In genomic region chr14:121694706-121695105, GRCm38 (mm10) we compare ENCODE assay signal across 27 mouse cellular contexts.
DNase-seq lines count a peak whose midpoint lies in the region; ATAC-seq and TF ChIP-seq lines count a peak whose summit lies in the region.
"Had no signal": no experiment of that assay in that cellular context is flagged by ENCODE, and none has a peak within 500 bp of the region (broad histone marks: within the 10 kb centered on the region; RNA-seq: fewer than 3 reads in every experiment).

No protein-coding gene starts in this region.

- no peaks in the 10 kb centered on the region for H3K9me3 ChIP-seq in heart, postnatal 0 days (replicated peaks; ENCODE audit: control insufficient read depth, low read length)
- no peaks in the 10 kb centered on the region for H3K9me3 ChIP-seq in embryonic facial prominence, embryonic 10.5 days
- H3K9me3 ChIP-seq: embryonic facial prominence, embryonic 12.5 days; embryonic facial prominence, embryonic 15.5 days; forebrain, embryonic 12.5 days; forebrain, embryonic 15.5 days; heart, embryonic 13.5 days had no signal

- no peak for ATAC-seq in heart, postnatal 0 days (ENCODE audit: insufficient read depth, low read depth)
- ATAC-seq: activated CD4-positive, CD25-positive, alpha-beta regulatory T cell, adult 4 months; CD4-positive, CD25-positive, alpha-beta regulatory T cell, adult 4 months; forebrain, embryonic 15.5 days; hindbrain, postnatal 0 days; inflammation-experienced regulatory T-cells, adult 6 months; intestine, embryonic 16.5 days had no signal

- H3K9ac ChIP-seq in heart, postnatal 0 days (replicated peaks; ENCODE audit: low read depth, low read length): no peak overlapping the region
- H3K9ac ChIP-seq: embryonic facial prominence, embryonic 12.5 days; embryonic facial prominence, embryonic 15.5 days; forebrain, embryonic 12.5 days; forebrain, embryonic 15.5 days; heart, embryonic 13.5 days; hindbrain, embryonic 14.5 days had no signal

- peak overlapping the region; percentile 52 for H3K4me2 ChIP-seq in heart, postnatal 0 days (ENCODE audit: low read depth, low read length)
- H3K4me2 ChIP-seq: embryonic facial prominence, embryonic 12.5 days; embryonic facial prominence, embryonic 15.5 days; forebrain, embryonic 12.5 days; forebrain, embryonic 15.5 days; heart, embryonic 13.5 days; hindbrain, embryonic 14.5 days had no signal

- TF ChIP-seq POLR2A in lung, adult 2 months (IDR thresholded peaks at IDR 0.05; ENCODE audit: borderline replicate concordance, extremely low read depth, low read depth, low read length): no peak
- no peak for TF ChIP-seq POLR2A in cortical plate, adult 2 months (IDR thresholded peaks at IDR 0.05; ENCODE audit: extremely low read depth, insufficient read depth, low read length)

- WGBS in heart, postnatal 0 days: 69% methylated on average over 3 of the region's 3 CpGs
- WGBS in lung, adult 2 months: 48% methylated on average over 3 of the region's 3 CpGs
- WGBS in embryonic facial prominence, embryonic 10.5 days: 98% methylated on average over 3 of the region's 3 CpGs

- TF ChIP-seq EP300 in heart, postnatal 0 days (IDR thresholded peaks at IDR 0.05; ENCODE audit: low read depth): no peak

- no peaks in the 10 kb centered on the region for H3K36me3 ChIP-seq in heart, postnatal 0 days (replicated peaks; ENCODE audit: control insufficient read depth, insufficient read depth, low read length)
- no peaks in the 10 kb centered on the region for H3K36me3 ChIP-seq in embryonic facial prominence, embryonic 10.5 days (replicated peaks)
- H3K36me3 ChIP-seq: embryonic facial prominence, embryonic 12.5 days; embryonic facial prominence, embryonic 15.5 days; forebrain, embryonic 12.5 days; forebrain, embryonic 15.5 days; heart, embryonic 13.5 days had no signal

- H3K4me1 ChIP-seq in heart, postnatal 0 days (ENCODE audit: control insufficient read depth, insufficient read depth): peaks cover 5% of the 10 kb centered on the region; the same call in 1 of the 2 replicates
- peaks cover 22% of the 10 kb centered on the region for H3K4me1 ChIP-seq in lung, adult 2 months (ENCODE audit: control insufficient read depth, insufficient read depth, low read length)
- peaks cover 7% of the 10 kb centered on the region for H3K4me1 ChIP-seq in cortical plate, adult 2 months (ENCODE audit: control insufficient read depth, insufficient read depth, low read length)
- H3K4me1 ChIP-seq in embryonic facial prominence, embryonic 10.5 days: peaks cover 24% of the 10 kb centered on the region

- no peak overlapping the region for H3K27ac ChIP-seq in heart, postnatal 0 days (ENCODE audit: low read depth)
- peak overlapping the region; percentile 54; the same call in 1 of the 2 replicates for H3K27ac ChIP-seq in cortical plate, adult 2 months (ENCODE audit: insufficient read depth, low read length)
- no peak overlapping the region for H3K27ac ChIP-seq in embryonic facial prominence, embryonic 10.5 days (replicated peaks)
- H3K27ac ChIP-seq: embryonic facial prominence, embryonic 12.5 days; embryonic facial prominence, embryonic 15.5 days; forebrain, embryonic 12.5 days; forebrain, embryonic 15.5 days; heart, embryonic 13.5 days; hindbrain, embryonic 14.5 days; hindbrain, postnatal 0 days had no signal

- no peak for TF ChIP-seq CTCF in heart, postnatal 0 days (IDR thresholded peaks at IDR 0.05; ENCODE audit: low read depth)
- TF ChIP-seq CTCF in lung, adult 2 months (IDR thresholded peaks at IDR 0.05; ENCODE audit: insufficient read depth, low read length): no peak
- TF ChIP-seq CTCF in cortical plate, adult 2 months (IDR thresholded peaks at IDR 0.05; ENCODE audit: extremely low read depth, insufficient read depth, low read length): no peak

- peak; percentile 92 for DNase-seq in heart, adult 11 months
- no peak for DNase-seq in heart, postnatal 25 days (ENCODE audit: low spot score)
- no peak for DNase-seq in heart, postnatal 0 days (ENCODE audit: low spot score)
- DNase-seq in heart, postnatal 10 days: no peak
- no peak for DNase-seq in lung, adult 2 months
- no peak for DNase-seq in lung, postnatal 4 days
- DNase-seq in embryonic facial prominence, embryonic 10.5 days (ENCODE audit: low spot score): no peak
- DNase-seq: adrenal gland, adult 8-10 months; adrenal gland, postnatal 25 days; cerebellum, adult 18-20 months; cerebellum, adult 9-11 months; cerebellum, postnatal 25 days; gastrocnemius, postnatal 10 days; heart, postnatal 4 days; kidney, adult 18-20 months had no signal

- intact Hi-C loops in heart, postnatal 25 days (cut with DNase I): loop anchor here (2.0 to 5.0 kb wide), 4 partner anchors 16 to 103 kb away; partner anchors contain the start of gene Dock9
- intact Hi-C loops in heart, postnatal 10 days (cut with DNase I): loop anchor here (5.0 kb wide), 3 partner anchors 32 to 58 kb away; no protein-coding TSS in a partner anchor

- H3K4me3 ChIP-seq in heart, postnatal 0 days (ENCODE audit: low read depth, low read length): no peak overlapping the region
- H3K4me3 ChIP-seq in lung, adult 2 months (replicated peaks; ENCODE audit: extremely low read depth, low read depth, low read length): peak overlapping the region; percentile 41
- H3K4me3 ChIP-seq in cortical plate, adult 2 months (ENCODE audit: insufficient read depth, low read length): no peak overlapping the region
- H3K4me3 ChIP-seq in embryonic facial prominence, embryonic 10.5 days: no peak overlapping the region
- H3K4me3 ChIP-seq: embryonic facial prominence, embryonic 12.5 days; embryonic facial prominence, embryonic 15.5 days; forebrain, embryonic 12.5 days; forebrain, embryonic 15.5 days; heart, embryonic 13.5 days had no signal

- H3K27me3 ChIP-seq in heart, postnatal 0 days (ENCODE audit: control insufficient read depth, insufficient read depth, low read length): peaks cover 19% of the 10 kb centered on the region
- H3K27me3 ChIP-seq in embryonic facial prominence, embryonic 10.5 days (replicated peaks; ENCODE audit: low read depth, poor library complexity, severe bottlenecking): peaks cover 22% of the 10 kb centered on the region; the same call in 1 of the 2 replicates
- H3K27me3 ChIP-seq: embryonic facial prominence, embryonic 12.5 days; embryonic facial prominence, embryonic 15.5 days; forebrain, embryonic 12.5 days; forebrain, embryonic 15.5 days; heart, embryonic 13.5 days had no signal
